Mouse (Mus musculus): ENCODE measurements around the gene Cxcl16. TPM values are rescaled to one million over a fixed set of nuclear protein-coding genes. Genes with fewer than 3 reads are reported as not detected.

Gene Cxcl16
- polyA plus RNA-seq, 1 experiment from 2014 or later, result 2.0 TPM

DNA sequence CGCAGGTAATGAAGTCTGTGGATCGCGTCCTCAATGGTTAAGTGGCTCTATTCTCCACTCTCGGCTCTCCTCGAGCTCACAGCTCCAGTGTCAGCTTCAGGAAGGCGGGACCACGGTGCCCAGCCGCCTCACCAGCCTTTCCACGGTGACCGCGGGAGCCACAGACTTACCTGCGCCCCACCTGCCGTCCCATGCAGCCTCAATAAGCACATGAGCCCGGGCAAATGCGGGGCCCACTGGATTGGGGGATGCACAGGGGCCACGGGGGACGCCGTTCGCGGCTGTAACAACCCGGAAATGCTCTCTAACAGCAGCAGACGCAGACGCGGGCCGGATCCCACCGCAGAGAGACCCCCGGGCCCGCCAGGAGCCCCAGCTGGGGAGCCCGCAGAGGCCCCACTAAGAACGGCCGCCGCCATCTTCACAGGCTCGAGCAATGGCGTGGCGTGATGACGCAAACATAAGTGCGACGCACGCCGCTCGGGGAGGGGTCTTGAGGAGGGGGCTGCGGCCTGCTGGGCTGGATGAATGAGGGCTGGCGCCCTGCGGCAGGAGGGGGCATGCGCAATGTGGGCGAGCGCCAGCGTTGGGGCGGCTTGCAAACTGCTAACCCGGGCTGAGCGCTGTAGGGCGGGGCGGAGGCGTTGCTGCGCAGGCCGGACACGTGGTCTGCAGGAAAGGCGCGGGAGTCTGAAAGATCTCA is 50.0 kb downstream of the Cxcl16 start, which contains the start of gene Pelp1:
Pelp1 (minus strand) TSS at position 438 of the 703 bp plus-strand sequence.
- peak within 1 kb of the TSS; percentile 81 for H3K4me3 ChIP-seq (replicated peaks)
- no peaks in the 10 kb centered on the region for H3K27me3 ChIP-seq
- H3K9me3 ChIP-seq (replicated peaks), result no peaks in the 10 kb centered on the region
- ATAC-seq (ENCODE audit: insufficient read depth), result peak; percentile 88
- H3K4me1 ChIP-seq (replicated peaks), result peaks cover 36% of the 10 kb centered on the region
- WGBS (ENCODE audit: insufficient replicate concordance), result under 1% methylated on average over 59 of the region's 59 CpGs
- peaks cover 19% of the 10 kb centered on the region for H3K36me3 ChIP-seq (replicated peaks)
- peak within 1 kb of the TSS; percentile 85 for H3K4me2 ChIP-seq
- H3K9ac ChIP-seq, result peak within 1 kb of the TSS; percentile 76
- peak within 1 kb of the TSS; percentile 74 for H3K27ac ChIP-seq (replicated peaks)

Small RNA genes within 50 kb of the gene (microRNA-seq; reads per million reads assigned to microRNA genes)
- 0.76 reads per million for gene Mir7115

Other genes starting within 250 kb of the Cxcl16 start
- 1.6 and 1.7 TPM in 2 replicates for gene Slc16a11, start 247.2 kb downstream of the Cxcl16 start, polyA plus RNA-seq (2015; fragmentation: Nextera tagmentation; extraction: Ambion mirVana)
- gene Slc16a13, start 238.9 kb downstream of the Cxcl16 start, polyA plus RNA-seq (2015; fragmentation: Nextera tagmentation; extraction: Ambion mirVana), result 3.5 and 4.4 TPM in 2 replicates
- gene Bcl6b, start 230.2 kb downstream of the Cxcl16 start, polyA plus RNA-seq (2015; fragmentation: Nextera tagmentation; extraction: Ambion mirVana), result 2.1 and 2.2 TPM in 2 replicates
- gene 0610010K14Rik, start 222.1 kb downstream of the Cxcl16 start, polyA plus RNA-seq (2015; fragmentation: Nextera tagmentation; extraction: Ambion mirVana), result 57.1 and 62.2 TPM in 2 replicates
- 5.2 and 5.3 TPM in 2 replicates for gene Gm21988, start 220.2 kb downstream of the Cxcl16 start, polyA plus RNA-seq (2015; fragmentation: Nextera tagmentation; extraction: Ambion mirVana)
- 146 and 150 TPM in 2 replicates for gene Rnasek, start 220.1 kb downstream of the Cxcl16 start, polyA plus RNA-seq (2015; fragmentation: Nextera tagmentation; extraction: Ambion mirVana)
- gene Alox12, start 204.6 kb downstream of the Cxcl16 start, polyA plus RNA-seq (2015; fragmentation: Nextera tagmentation; extraction: Ambion mirVana), result 13.8 and 14.5 TPM in 2 replicates
- gene Alox12e, start 137.4 kb downstream of the Cxcl16 start, polyA plus RNA-seq (2015; fragmentation: Nextera tagmentation; extraction: Ambion mirVana), result 0.16 TPM in 1 of 2 replicates, not detected in the other
- gene Alox15, start 108.0 kb downstream of the Cxcl16 start, polyA plus RNA-seq (2015; fragmentation: Nextera tagmentation; extraction: Ambion mirVana), result 1.3 and 1.6 TPM in 2 replicates
- 13.5 and 14.5 TPM in 2 replicates for gene Pelp1, start 50.0 kb downstream of the Cxcl16 start, polyA plus RNA-seq (2015; fragmentation: Nextera tagmentation; extraction: Ambion mirVana)
- 15.6 and 16.5 TPM in 2 replicates for gene Arrb2, start 27.3 kb downstream of the Cxcl16 start, polyA plus RNA-seq (2015; fragmentation: Nextera tagmentation; extraction: Ambion mirVana)
- 13.2 and 14.4 TPM in 2 replicates for gene Med11, start 8.1 kb downstream of the Cxcl16 start, polyA plus RNA-seq (2015; fragmentation: Nextera tagmentation; extraction: Ambion mirVana)
- gene Zmynd15, start 551 bp downstream of the Cxcl16 start, polyA plus RNA-seq (2015; fragmentation: Nextera tagmentation; extraction: Ambion mirVana), result 0.22 and 0.26 TPM in 2 replicates
- 0.89 and 1.5 TPM in 2 replicates for gene Tm4sf5, start 45.3 kb upstream of the Cxcl16 start, polyA plus RNA-seq (2015; fragmentation: Nextera tagmentation; extraction: Ambion mirVana)
- gene Vmo1, start 54.6 kb upstream of the Cxcl16 start, polyA plus RNA-seq (2015; fragmentation: Nextera tagmentation; extraction: Ambion mirVana), result 0.31 and 0.43 TPM in 2 replicates
- 31.9 and 36.3 TPM in 2 replicates for gene Gltpd2, start 59.2 kb upstream of the Cxcl16 start, polyA plus RNA-seq (2015; fragmentation: Nextera tagmentation; extraction: Ambion mirVana)
- gene Psmb6, start 65.4 kb upstream of the Cxcl16 start, polyA plus RNA-seq (2015; fragmentation: Nextera tagmentation; extraction: Ambion mirVana), result 316 and 337 TPM in 2 replicates
- not detected in 2 replicates for gene Gm40193, start 73.0 kb upstream of the Cxcl16 start, polyA plus RNA-seq (2015; fragmentation: Nextera tagmentation; extraction: Ambion mirVana)
- 1.8 TPM in 2 replicates for gene Pld2, start 80.1 kb upstream of the Cxcl16 start, polyA plus RNA-seq (2015; fragmentation: Nextera tagmentation; extraction: Ambion mirVana)
- 4.9 and 6.2 TPM in 2 replicates for gene Mink1, start 102.9 kb upstream of the Cxcl16 start, polyA plus RNA-seq (2015; fragmentation: Nextera tagmentation; extraction: Ambion mirVana)
- not detected in 2 replicates for gene 4930544D05Rik, start 155.9 kb upstream of the Cxcl16 start, polyA plus RNA-seq (2015; fragmentation: Nextera tagmentation; extraction: Ambion mirVana)
- not detected in 2 replicates for gene Chrne, start 159.2 kb upstream of the Cxcl16 start, polyA plus RNA-seq (2015; fragmentation: Nextera tagmentation; extraction: Ambion mirVana)
- gene Gp1ba, start 179.1 kb upstream of the Cxcl16 start, polyA plus RNA-seq (2015; fragmentation: Nextera tagmentation; extraction: Ambion mirVana), result 2.6 and 3.0 TPM in 2 replicates
- gene Rnf167, start 187.3 kb upstream of the Cxcl16 start, polyA plus RNA-seq (2015; fragmentation: Nextera tagmentation; extraction: Ambion mirVana), result 76.8 and 80.4 TPM in 2 replicates
- gene Slc25a11, start 187.5 kb upstream of the Cxcl16 start, polyA plus RNA-seq (2015; fragmentation: Nextera tagmentation; extraction: Ambion mirVana), result 70.3 and 79.4 TPM in 2 replicates
- gene Pfn1, start 194.7 kb upstream of the Cxcl16 start, polyA plus RNA-seq (2015; fragmentation: Nextera tagmentation; extraction: Ambion mirVana), result 927 and 1,040 TPM in 2 replicates
- 10.8 and 18.2 TPM in 2 replicates for gene Eno3, start 197.2 kb upstream of the Cxcl16 start, polyA plus RNA-seq (2015; fragmentation: Nextera tagmentation; extraction: Ambion mirVana)
- 55.1 and 59.5 TPM in 2 replicates for gene Spag7, start 209.4 kb upstream of the Cxcl16 start, polyA plus RNA-seq (2015; fragmentation: Nextera tagmentation; extraction: Ambion mirVana)
- 3.3 and 3.4 TPM in 2 replicates for gene Camta2, start 228.1 kb upstream of the Cxcl16 start, polyA plus RNA-seq (2015; fragmentation: Nextera tagmentation; extraction: Ambion mirVana)
- gene Inca1, start 240.2 kb upstream of the Cxcl16 start, polyA plus RNA-seq (2015; fragmentation: Nextera tagmentation; extraction: Ambion mirVana), result 1.3 and 1.6 TPM in 2 replicates
- gene Kif1c, start 240.6 kb upstream of the Cxcl16 start, polyA plus RNA-seq (2015; fragmentation: Nextera tagmentation; extraction: Ambion mirVana), result 0.79 and 0.85 TPM in 2 replicates

Data from liver, embryonic 15.5 days (tissue).